Mouse (Mus musculus) adrenal gland (tissue): Measurements from ENCODE around the gene Zcchc14.
"Not testable (repeated sequence)": the region's sequence is repeated elsewhere in the genome, so short reads cannot be mapped to it uniquely, and the experiment has no call there.

Experiments
- intact Hi-C: fragments of 180-260 bp; cut with DNase I; formaldehyde crosslinking; loops from one replicate; pipeline ENCODE4 v1.15.1; 2025

Gene Zcchc14

DNA sequence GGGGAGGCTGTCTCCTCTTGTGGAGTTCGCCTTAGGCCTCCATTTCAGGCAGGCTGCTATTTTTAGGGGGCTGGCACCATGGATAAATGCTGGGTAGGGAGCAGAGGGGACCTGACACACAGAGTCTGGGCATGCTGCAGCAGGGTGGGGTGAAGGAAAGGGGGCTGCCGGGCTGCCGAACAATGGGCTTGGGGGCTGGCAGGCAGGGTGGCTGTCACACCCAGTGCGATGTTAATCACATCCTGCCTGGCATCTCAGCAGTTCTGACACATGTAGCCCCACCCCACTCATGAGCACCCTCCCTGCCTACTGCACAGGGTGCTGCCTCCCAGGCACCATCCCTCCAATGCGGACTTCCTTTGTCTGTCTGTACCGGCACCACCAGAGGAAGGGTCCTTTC lies 15.9 kb upstream of the Zcchc14 start:
- intact Hi-C loops: no loop called here

DNA sequence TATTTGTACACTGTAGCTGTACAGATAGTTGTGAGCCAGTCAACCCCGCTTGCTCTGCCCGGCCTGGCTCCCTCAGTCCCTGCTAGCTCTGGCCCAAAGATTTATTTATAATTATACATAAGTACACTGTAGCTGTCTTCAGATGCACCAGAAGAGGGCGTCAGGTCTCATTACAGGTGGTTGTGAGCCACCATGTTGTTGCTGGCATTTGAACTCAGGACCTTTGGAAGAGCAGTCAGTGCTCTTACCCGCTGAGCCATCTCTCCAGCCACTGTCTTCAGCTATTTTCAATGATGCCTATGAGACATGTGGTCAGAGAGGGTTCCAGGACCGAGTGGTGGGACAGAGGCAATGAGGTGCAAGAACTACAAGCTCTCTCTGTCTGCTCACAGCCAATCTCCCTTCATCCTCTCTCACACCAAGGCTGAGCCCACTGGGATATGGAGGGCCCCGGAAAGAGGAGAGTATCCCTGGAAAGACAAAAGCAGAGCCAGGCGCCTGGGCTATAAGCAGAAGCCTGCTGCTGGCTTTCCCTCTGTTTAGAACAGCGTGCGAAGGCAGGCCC lies 15.3 kb upstream of the Zcchc14 start:
- intact Hi-C loops: not testable (repeated sequence)

DNA sequence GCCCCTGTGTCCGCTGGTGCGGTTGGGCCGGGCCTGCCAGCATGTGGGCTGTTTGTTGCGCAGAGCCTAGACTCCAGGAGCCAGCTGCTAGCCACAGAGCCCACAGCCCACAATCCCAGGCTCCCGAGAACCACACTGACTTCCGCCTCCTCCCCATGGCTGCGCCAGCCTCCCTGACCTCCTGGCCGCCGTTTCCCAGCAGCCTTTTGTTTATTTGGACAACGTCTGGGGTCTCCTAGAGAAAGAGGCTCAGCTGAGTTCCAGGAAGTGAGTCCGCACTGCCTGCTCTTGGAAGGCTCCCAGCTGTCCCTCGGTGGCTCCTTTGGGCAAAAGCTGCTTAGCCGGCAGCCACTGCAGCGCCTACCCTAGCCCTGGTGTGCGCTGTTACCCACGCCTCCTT lies 12.6 kb upstream of the Zcchc14 start:
- intact Hi-C loops: no loop called here

DNA sequence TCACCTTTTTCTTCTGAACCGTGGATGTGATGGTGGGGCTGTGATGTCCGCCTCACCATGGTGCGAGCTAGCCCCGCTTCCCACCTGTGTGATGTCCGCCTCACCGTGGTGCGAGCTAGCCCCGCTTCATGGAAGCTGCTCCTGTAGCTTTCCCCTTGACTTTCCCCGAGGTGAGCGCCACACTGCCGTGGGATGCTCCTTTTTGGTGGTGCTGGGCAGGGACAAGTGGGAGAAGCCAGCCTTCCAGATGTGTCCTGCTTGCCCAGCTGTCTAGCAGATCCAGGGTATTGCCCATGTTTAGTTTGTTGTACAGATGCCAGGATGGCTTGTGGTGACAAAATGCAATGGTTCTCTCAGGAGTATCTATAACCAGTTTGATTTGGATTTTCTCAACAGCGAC lies 10.4 kb upstream of the Zcchc14 start:
- intact Hi-C loops: no loop called here

DNA sequence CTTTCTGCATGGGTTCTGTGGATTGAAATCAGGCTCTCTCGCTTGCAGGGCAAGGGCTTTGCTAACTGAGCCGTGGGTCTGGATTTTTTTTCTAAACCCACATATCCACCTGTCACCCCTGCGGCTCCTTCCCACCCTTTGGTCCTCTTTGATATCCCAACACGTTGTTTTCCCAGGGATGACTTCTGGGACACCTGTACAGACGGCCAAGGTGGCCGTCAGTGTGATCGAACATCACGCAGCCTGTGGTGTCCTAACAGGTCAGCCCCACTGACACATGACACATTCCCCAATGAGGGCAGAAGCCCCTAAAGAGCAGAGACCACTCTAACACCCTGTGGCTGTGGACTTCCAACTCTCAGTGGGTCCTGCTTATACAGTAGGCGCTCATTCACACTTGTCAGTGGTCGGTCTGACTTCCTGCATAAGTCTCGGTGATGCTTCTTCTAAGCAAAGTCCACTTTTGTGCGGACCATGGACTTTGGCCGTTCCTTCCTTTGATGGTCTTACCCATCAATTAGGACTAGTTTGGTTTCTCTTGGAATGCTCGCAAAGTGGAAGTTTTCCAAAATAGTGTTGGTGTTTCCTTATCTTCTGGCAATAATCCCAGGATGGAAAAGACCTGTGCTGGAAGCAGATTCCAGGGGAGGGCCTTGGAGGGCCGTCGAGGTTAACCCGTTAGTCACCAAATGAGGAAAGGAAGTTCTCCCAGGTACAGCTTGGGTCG lies 9.1 kb upstream of the Zcchc14 start:
- intact Hi-C loops: no loop called here

DNA sequence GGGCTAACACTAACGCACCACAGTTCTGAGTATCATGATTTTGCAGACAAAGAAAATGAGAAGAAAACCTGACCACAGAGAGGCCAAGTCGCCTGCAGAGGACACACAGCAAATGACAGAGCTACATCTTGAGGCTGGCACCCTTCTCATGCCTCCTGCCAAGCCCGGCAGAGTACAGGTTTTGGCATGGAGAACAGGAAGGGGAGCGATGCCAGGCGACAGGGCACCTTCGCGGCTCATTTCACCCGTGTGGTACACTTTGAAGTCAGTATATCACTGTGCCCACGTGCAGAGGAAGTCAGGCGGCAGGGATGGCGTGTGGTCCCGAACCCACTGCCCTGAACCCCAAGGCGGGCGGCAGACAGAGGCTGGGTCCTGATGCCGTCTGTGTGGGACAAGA lies 7.9 kb upstream of the Zcchc14 start:
- intact Hi-C loops: no loop called here

DNA sequence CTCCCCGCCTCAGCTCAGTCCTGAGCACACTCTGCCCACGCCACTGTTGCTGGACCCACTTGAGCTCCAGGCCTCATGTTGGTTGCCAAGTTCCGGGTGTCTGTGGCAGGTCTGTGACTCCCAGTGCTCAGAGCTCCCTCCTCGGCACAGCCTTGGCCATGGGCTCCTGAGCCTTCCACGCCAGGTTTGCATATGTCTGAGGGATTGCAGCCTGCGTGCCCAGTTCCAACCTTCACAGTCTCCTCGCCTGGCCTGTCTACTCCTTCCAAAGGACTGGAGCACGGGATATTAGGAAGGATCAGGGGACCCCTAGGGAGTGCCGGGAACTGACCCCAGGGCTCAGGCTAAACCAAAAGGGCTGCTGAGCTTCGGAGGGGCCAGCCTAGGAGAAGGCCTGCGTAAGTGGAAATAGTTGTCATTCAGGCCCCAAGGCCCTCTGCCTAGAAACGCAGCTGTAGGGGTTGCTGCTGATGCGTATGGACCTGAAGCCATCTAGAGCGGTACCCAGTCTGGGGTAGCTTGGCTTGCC lies 2.3 kb upstream of the Zcchc14 start:
- intact Hi-C loops: loop anchor here (5.0 kb wide), 1 partner anchor 48 kb away; no protein-coding TSS in a partner anchor

DNA sequence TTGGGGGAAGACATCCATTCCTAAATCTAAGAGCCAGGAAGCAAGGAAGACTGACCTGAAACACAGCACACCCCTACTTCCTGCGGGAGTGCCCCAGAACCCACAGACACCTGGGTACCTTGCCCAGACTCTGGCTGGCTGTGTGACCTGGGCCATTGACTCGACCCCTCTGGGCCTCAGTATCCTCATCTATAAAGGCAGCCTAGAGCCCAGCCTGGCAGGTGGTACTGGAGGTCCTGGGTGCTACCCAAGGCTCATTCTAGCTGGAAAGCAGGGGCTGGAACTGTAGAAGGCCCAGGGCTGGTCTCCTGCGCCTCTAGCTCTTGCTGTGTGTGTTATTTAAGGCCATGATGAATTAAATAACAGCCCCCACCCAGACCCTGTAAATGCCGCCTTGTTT lies 1.4 kb upstream of the Zcchc14 start:
- intact Hi-C loops: loop anchor here (5.0 kb wide), 1 partner anchor 47 kb away; no protein-coding TSS in a partner anchor

DNA sequence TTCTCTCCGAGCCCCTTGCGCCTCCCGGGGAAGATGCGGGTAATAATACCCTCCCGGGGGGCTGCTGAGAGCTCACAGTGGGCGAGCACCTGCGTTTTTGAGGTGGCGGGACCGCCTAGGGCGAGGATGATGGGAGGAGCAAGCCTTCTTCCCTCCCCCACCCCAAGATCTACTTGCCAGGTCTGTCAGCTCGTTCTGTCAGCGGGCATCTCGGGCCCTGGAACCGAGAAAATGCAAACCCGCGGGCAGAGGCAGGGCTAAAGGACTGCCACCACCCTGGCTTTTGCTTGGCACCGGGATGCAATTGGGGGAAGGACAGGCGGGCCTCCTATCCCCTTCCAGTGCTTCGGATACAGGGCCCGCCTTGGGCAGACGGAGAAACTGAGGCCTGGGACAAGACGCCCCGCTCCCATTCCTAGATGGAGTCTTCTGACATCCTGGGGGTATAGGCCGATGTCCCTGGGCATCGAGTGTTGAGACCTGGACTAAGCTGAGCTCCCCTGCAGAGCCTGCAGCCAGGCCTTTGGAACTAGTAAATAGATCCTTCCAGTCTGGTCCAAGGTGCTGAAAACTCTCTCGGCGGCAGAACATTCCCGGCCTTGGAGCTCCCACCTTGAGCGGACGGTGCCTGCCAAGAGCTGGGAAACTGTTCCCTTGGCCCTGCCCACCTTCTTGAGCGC lies 779 bp upstream of the Zcchc14 start:
- intact Hi-C loops: loop anchor here (5.0 kb wide), 1 partner anchor 46 kb away; no protein-coding TSS in a partner anchor

DNA sequence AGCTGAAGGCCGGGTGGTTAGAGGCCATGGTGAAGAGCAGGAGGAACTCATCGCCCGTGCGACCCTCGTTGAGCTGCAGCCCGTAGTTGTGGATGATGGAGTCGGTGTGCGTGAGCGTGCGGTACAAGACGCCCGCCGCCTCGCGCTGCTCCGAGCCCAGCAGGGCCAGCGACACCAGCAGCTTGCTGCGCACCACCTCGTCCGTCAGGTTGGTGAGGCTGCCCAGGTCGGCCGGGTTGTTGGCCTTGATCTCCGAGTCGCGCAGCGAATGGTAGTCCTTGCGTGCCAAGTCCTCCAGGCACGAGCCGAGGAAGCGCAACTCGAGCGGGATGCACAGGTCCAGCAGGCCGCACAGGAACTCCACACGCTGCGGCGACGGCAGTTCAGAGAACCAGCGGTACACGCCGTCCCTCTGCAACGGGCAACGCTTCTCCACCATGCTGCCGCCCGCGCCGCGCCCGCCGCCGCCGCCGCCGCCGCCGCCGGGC lies 783 bp downstream of the Zcchc14 start:
- intact Hi-C loops: loop anchor here (5.0 kb wide), 1 partner anchor 45 kb away; no protein-coding TSS in a partner anchor

DNA sequence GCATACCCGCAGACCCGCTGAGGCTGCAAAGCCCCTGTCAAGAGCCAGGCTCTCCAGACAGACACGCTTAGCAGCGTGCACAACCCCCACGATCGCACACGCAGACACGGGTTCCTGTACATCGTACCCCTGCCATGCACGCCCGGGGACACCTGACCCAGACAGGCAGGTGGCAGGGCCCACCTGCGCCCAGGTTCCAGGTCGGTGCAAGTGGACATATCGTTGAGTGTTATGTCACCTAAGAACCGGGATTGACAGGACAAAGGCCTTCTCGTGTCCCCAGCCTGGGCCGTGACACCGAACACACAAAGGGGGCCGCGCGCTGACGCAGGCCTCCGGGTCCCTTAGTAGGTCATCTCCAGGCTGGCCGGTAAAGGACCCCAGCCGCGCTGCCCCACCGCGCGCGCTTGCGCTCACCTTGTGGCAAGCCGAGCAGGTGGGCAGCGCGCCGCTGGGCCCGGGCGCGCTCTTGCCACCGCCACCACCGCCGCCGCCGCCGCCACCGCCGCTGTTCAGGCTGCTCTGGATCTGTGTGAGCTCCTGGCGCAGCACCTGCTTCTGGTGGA lies 1.3 kb downstream of the Zcchc14 start:
- intact Hi-C loops: loop anchor here (5.0 kb wide), 1 partner anchor 44 kb away; no protein-coding TSS in a partner anchor

DNA sequence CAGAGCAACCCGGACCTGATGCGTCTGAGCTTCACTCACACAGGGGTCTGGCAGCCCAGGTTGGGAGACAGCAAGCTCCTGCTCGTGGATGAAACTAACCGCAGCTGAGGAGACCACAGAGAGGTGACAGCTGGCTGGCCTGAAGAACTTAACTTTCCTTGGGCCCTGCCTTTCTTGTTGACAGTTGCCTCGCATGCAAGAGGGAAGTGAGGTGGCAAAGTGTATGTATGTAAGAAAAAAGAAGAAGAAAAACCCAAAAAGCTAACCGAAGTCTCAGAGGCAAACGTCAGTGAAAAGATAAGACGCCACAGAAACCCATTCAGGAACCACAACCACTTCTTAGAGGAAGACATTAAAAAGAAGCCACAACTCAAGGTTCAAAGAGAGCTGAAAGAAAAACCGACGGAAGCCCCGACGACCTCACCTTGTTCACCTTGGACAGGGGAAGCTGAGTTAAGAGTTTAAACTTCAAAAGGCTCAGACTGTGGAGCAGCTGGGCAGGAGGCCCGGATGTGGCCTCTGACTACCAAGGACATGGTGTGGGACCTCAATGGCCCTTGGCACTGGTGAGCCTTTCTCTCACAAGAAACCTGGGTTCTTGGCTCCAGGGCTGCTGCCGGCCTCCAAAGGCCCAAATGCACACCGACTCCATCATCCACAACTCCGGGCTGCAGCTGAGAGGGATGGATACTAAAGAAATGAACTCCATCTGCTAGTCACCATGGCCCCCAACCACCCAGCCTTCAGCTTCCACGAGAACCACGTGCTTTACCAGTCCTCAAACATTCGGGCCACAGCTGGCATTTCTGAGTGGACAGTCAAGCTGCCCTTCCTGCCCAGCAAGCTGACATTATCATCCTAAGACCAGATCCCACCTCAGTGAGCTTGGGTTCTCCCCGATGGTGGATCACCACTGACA lies 2.1 kb downstream of the Zcchc14 start:
- intact Hi-C loops: loop anchor here (5.0 kb wide), 1 partner anchor 43 kb away; no protein-coding TSS in a partner anchor

DNA sequence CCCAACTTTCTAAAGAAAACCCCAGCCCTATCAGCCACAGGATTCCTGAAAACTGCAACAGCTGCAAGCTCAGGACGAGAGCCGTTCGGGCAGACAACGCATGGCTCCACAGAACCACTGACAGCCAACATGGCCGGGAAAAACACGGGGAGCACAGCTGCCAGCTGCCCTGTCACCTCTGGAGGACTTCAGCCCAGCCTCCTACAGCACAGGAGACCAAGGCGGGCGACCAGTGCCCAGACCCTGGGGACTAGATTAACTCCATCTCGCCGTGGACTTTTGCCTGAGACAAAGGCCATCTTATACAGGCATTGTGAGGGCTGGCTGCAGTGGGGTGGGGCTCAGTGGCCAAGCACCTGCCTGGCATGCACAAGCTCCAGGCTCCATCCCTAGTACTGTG lies 2.8 kb downstream of the Zcchc14 start:
- intact Hi-C loops: loop anchor here (5.0 kb wide), 1 partner anchor 43 kb away; no protein-coding TSS in a partner anchor

DNA sequence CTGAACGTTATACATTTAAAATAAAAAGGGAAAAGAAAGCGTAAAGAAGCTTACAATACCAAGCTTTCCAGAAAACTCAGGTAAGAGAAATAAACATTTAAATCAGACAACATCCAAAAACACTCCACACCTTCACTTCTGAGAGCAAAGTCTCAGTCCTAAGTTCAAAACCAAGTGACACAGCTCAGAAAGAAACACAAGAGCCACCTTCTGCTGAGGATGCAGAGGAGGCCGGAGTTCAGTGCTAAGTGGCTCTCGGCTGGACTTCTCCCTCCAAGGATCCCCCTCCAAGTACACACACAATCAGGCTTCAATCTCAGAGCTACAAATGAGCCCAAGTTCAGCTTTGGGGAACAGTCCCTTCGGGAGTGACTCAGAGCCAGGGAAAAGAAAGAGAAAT lies 3.3 kb downstream of the Zcchc14 start:
- intact Hi-C loops: no loop called here

DNA sequence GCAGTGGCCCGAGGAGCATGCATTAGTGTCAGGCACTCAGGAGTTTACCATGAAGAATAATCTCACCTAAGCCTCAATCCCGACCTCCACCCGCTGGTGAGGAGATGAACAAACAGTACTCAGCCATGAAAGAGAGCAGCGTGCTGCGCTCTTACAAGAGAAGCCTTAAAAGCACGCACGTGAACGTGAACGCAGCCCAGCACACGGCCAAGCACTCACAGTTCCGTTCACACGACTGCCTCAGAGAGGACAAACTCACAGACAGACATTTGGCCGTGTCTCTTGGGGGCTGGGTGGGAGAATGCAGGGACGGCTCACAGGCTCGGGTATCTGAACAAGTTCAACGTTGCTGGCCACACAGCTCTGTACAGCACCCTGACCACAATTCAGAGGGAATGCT lies 4.2 kb downstream of the Zcchc14 start:
- intact Hi-C loops: no loop called here

DNA sequence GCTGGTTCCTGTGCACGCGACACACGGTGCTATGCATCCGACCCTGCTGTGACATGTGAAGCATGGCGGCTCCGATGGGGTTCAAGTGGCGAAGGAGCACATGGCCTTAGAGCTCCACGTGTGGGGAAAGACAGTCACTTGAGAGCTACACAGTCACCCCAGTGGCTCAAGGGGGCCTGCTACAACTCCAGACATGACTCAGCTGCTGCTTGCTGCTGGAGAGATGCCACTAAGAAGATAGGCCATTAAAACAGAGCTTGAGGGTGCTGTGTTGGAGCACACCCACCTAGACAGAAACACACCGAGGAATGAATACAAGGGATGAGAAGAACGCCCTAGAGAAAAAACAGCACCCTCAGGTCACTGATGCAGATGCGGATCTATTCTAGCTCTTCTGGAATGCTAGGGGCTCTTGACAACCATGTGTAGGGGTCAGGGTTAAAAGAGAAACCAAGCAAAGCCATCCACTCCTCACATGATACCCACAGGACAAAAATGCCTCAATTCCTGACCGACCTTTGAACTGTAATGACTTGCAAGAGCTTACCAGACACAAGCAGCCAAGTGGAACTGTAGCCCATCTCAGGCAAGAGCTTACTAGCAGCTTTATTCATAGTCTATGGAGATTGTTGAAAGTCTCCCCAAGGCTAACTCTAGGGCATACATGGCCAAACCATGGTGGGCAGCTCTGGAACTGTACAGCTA lies 5.0 kb downstream of the Zcchc14 start:
- intact Hi-C loops: no loop called here

DNA sequence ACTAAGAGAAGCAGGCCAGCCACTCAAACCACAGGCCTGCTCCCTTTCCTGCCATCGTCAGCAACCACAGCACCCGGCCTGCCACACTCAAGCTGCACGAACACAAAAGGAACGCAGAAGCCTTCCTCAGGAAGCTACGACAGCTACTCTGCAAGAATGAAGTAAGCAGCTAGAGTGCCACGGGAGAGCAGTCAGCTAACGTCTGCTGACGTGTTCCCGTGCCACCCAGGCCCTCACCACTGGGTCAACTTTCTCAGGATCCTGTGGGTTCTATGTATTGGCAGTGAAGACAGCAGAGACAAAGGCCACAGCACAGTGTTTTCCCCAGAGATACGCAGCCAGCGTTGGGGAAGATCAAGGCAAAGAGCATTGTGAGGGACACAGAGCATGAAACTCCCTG lies 9.3 kb downstream of the Zcchc14 start:
- intact Hi-C loops: no loop called here

DNA sequence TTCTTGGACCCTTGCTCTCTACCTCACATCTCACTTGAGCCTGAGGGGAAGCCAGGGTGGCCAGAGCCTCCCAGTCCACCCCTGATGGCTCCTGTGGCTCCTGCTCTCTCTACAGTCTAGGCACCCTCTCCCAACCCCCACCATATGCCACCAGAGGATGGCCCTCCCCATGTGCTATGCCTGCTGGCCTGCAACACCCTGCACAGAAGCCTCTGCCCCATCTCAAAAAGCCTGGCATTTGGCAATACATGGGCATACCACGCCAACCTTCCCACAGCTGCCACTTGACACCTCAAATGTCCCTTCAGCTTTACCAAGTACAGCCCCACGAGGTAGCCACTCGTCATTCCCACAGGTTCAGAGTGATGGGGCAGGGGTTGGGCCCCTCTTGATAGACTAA lies 9.9 kb downstream of the Zcchc14 start:
- intact Hi-C loops: no loop called here

DNA sequence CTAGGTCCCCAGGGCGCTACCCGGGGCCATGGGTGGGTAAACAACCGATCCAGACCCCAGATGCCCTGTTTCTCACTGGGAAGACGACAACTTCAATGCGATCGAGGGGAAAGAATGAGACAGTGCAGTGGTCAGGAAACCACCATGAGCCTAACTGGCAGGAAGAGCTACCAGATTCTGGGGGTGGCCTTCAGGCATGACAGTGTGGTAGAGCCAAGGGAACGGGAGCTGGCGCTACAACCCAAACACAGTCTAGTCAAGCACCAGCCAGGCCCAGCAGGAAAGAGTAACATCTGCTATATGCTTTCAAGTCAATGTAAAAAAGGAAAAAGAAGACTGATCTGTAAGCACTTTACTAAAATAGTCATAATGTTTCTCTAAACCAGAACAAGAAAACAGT lies 16.5 kb downstream of the Zcchc14 start:
- intact Hi-C loops: no loop called here

DNA sequence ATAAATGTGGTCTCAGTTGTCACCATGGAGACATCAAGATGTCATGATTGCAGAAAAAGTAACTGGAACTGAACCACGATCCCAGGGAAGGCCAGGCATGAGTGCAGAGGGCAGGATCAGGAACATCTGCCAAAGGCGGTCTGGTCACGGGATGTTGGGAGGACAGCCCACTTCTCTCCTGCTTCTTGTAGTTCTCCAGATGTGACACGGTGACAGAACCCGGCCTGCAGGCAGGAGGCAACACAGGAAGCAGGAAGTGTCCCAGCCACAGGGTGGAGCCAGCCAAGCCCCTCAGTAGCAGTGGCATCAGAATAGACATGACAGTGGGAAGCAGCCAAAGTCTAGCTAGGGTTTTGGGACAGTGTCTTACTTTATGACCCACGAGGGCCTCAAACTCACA lies 17.2 kb downstream of the Zcchc14 start:
- intact Hi-C loops: no loop called here
